Mouse (Mus musculus): Measurements from ENCODE around the gene Krt26. TPM values are rescaled to one million over a fixed set of nuclear protein-coding genes. Genes with fewer than 3 reads are reported as not detected.

Gene Krt26
- not detected for polyA plus RNA-seq (2014; fragmentation: Illumina TruSeq; extraction: RNeasy Lipid Tissue Mini Kit (QIAGEN cat#74804); ENCODE audit: low read depth, low replicate concordance)

DNA sequence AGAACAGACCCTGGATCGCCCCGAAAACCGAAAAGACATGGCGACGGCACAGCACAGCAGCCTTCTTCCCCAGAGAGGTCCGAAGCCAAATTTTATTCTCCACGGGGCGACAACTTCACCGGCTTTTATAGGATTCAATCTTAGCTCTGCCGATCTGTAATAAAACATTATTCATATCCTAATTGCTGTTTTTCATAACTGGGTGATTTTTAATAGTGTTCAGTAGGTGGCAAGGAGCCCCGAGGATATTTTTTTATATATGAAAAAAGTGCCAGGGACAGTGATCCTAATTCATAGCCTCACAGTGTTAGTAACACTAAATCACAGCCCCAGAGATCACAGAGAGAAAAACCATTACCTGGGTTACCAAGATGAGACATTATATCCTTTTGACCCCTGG lies at the start of gene Krt26:
Krt26 (minus strand) TSS at position 101 of the 400 bp plus-strand sequence.

DNA sequence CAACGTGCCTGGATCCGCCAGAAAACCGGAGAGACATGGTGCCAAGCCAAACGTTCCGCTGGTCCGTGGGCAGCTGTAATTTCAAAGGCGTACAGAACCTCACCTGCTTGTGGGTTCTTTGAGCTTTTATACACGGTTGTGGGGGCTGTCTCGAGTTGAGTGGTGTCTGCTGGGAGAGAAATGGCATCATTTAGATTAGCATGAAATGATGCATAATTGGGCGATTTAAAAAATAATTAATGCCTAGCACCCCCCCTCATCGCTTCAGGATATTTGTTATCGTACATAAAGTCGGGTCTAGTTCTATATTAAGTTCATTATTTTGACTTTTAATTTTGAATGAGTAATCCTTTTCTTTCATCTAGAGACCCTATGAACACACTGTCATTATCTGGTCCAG lies 37.0 kb upstream of the Krt26 start, which contains the start of gene Krt28:
Krt28 (minus strand) TSS at position 101 of the 400 bp plus-strand sequence.

DNA sequence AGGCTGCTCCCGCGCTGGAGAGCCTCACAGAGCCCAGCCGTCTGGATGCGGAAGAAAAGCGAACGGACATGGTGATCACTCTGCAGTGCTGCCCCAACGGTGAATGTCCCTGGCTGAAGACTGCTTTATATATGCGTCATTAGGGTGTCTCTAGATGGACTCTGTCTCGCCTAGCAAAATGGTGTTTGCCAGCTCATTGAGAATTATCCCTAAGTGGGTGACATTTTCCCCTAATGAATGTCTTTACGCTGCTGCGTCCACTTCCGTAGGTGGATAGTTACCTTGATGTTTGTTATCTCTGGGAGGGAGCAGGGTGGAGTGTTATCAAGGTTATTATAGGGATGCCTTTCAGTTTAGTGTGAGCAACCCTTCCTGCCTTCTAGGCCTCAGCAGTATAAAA lies 13.2 kb upstream of the Krt26 start, which contains the start of gene Krt27:
Krt27 (minus strand) TSS at position 101 of the 400 bp plus-strand sequence.

DNA sequence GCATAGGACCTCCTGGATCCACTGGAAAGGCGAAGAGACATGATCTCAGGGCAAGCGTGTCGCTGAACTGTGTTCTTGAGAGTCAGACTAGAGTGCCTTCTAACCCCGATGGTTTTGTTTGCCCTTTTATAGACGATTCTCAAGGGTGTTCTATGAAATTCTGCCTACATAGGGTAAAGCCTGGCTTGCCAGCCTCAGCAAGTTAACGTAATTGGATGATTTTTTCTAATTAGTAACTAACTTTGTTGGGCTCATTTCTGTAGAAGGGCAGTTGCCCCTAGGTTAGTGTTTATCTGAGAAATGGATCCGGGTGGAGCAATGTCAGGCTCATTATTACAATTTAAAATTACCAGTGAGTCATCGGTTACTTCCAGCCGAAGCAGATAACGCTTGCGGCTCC lies 14.9 kb downstream of the Krt26 start, which contains the start of gene Krt25:
Krt25 (minus strand) TSS at position 101 of the 400 bp plus-strand sequence.

DNA sequence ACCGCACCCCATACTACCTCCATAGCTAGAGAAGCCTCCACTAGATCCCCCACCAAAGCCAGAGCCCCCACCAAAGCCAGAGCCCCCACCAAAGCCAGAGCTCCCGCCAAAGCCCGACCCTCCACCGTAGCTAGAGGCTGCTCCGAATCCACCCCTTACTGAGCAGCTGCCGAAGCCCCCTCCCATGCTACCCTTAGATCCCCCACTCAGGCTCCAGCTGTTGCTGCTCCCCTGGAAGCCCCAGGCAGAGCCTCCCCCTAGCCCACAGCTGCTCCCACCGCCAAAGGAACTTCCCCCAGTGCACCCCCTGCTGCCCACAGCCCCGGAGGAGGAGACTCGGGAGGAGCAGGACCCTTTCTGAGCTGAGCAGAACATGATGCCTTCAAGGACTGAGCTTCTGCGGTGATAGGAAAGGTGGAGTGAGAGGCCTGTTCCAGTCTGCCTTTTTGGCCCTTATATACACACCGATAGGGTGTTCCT lies 52.9 kb downstream of the Krt26 start, which contains the start of gene Krt24:
Krt24 (minus strand) TSS at position 430 of the 480 bp plus-strand sequence.

Other genes starting within 250 kb of the Krt26 start
- 44.7 TPM for gene Tns4, start 248.7 kb downstream of the Krt26 start, polyA plus RNA-seq (2014; fragmentation: Illumina TruSeq; extraction: RNeasy Lipid Tissue Mini Kit (QIAGEN cat#74804); ENCODE audit: low read depth, low replicate concordance)
- 0.57 TPM for gene Ccr7, start 182.9 kb downstream of the Krt26 start, polyA plus RNA-seq (2014; fragmentation: Illumina TruSeq; extraction: RNeasy Lipid Tissue Mini Kit (QIAGEN cat#74804); ENCODE audit: low read depth, low replicate concordance)
- 168 TPM for gene Smarce1, start 106.9 kb downstream of the Krt26 start, polyA plus RNA-seq (2014; fragmentation: Illumina TruSeq; extraction: RNeasy Lipid Tissue Mini Kit (QIAGEN cat#74804); ENCODE audit: low read depth, low replicate concordance)
- gene Krt222, start 93.9 kb downstream of the Krt26 start, polyA plus RNA-seq (2014; fragmentation: Illumina TruSeq; extraction: RNeasy Lipid Tissue Mini Kit (QIAGEN cat#74804); ENCODE audit: low read depth, low replicate concordance): 3.2 TPM
- not detected for gene Krt24, start 52.7 kb downstream of the Krt26 start, polyA plus RNA-seq (2014; fragmentation: Illumina TruSeq; extraction: RNeasy Lipid Tissue Mini Kit (QIAGEN cat#74804); ENCODE audit: low read depth, low replicate concordance)
- not detected for gene Krt25, start 15.0 kb downstream of the Krt26 start, polyA plus RNA-seq (2014; fragmentation: Illumina TruSeq; extraction: RNeasy Lipid Tissue Mini Kit (QIAGEN cat#74804); ENCODE audit: low read depth, low replicate concordance)
- gene Krt27, start 13.1 kb upstream of the Krt26 start, polyA plus RNA-seq (2014; fragmentation: Illumina TruSeq; extraction: RNeasy Lipid Tissue Mini Kit (QIAGEN cat#74804); ENCODE audit: low read depth, low replicate concordance): not detected
- gene Krt28, start 36.9 kb upstream of the Krt26 start, polyA plus RNA-seq (2014; fragmentation: Illumina TruSeq; extraction: RNeasy Lipid Tissue Mini Kit (QIAGEN cat#74804); ENCODE audit: low read depth, low replicate concordance): not detected
- 17.3 TPM for gene Krt10, start 51.4 kb upstream of the Krt26 start, polyA plus RNA-seq (2014; fragmentation: Illumina TruSeq; extraction: RNeasy Lipid Tissue Mini Kit (QIAGEN cat#74804); ENCODE audit: low read depth, low replicate concordance)
- gene Krt12, start 84.3 kb upstream of the Krt26 start, polyA plus RNA-seq (2014; fragmentation: Illumina TruSeq; extraction: RNeasy Lipid Tissue Mini Kit (QIAGEN cat#74804); ENCODE audit: low read depth, low replicate concordance): 0.47 TPM
- 486 TPM for gene Krt20, start 100.2 kb upstream of the Krt26 start, polyA plus RNA-seq (2014; fragmentation: Illumina TruSeq; extraction: RNeasy Lipid Tissue Mini Kit (QIAGEN cat#74804); ENCODE audit: low read depth, low replicate concordance)
- gene Krt23, start 155.2 kb upstream of the Krt26 start, polyA plus RNA-seq (2014; fragmentation: Illumina TruSeq; extraction: RNeasy Lipid Tissue Mini Kit (QIAGEN cat#74804); ENCODE audit: low read depth, low replicate concordance): 3.1 TPM
- not detected for gene Krt39, start 183.4 kb upstream of the Krt26 start, polyA plus RNA-seq (2014; fragmentation: Illumina TruSeq; extraction: RNeasy Lipid Tissue Mini Kit (QIAGEN cat#74804); ENCODE audit: low read depth, low replicate concordance)
- not detected for gene Krt40, start 205.2 kb upstream of the Krt26 start, polyA plus RNA-seq (2014; fragmentation: Illumina TruSeq; extraction: RNeasy Lipid Tissue Mini Kit (QIAGEN cat#74804); ENCODE audit: low read depth, low replicate concordance)
- not detected for gene Krtap3-3, start 212.9 kb upstream of the Krt26 start, polyA plus RNA-seq (2014; fragmentation: Illumina TruSeq; extraction: RNeasy Lipid Tissue Mini Kit (QIAGEN cat#74804); ENCODE audit: low read depth, low replicate concordance)
- not detected for gene Krtap3-2, start 218.9 kb upstream of the Krt26 start, polyA plus RNA-seq (2014; fragmentation: Illumina TruSeq; extraction: RNeasy Lipid Tissue Mini Kit (QIAGEN cat#74804); ENCODE audit: low read depth, low replicate concordance)
- gene Gm11939, start 221.5 kb upstream of the Krt26 start, polyA plus RNA-seq (2014; fragmentation: Illumina TruSeq; extraction: RNeasy Lipid Tissue Mini Kit (QIAGEN cat#74804); ENCODE audit: low read depth, low replicate concordance): not detected
- not detected for gene Krtap3-1, start 228.7 kb upstream of the Krt26 start, polyA plus RNA-seq (2014; fragmentation: Illumina TruSeq; extraction: RNeasy Lipid Tissue Mini Kit (QIAGEN cat#74804); ENCODE audit: low read depth, low replicate concordance)
- not detected for gene Krtap1-5, start 243.1 kb upstream of the Krt26 start, polyA plus RNA-seq (2014; fragmentation: Illumina TruSeq; extraction: RNeasy Lipid Tissue Mini Kit (QIAGEN cat#74804); ENCODE audit: low read depth, low replicate concordance)
- gene Krtap1-4, start 245.7 kb upstream of the Krt26 start, polyA plus RNA-seq (2014; fragmentation: Illumina TruSeq; extraction: RNeasy Lipid Tissue Mini Kit (QIAGEN cat#74804); ENCODE audit: low read depth, low replicate concordance): not detected

Measured in sigmoid colon, adult 10 weeks (tissue).